Mouse (Mus musculus): Measurements from ENCODE around the gene Dpysl5.

The Dpysl5 gene

GRCm38 (mm10) chr5:30709744-30710383, 1.5 kb upstream of the Dpysl5 start:
- DNase-seq: peak; percentile 94

- no peak for DNase-seq
Observed at GRCm38 (mm10) chr5:30710486-30710885, 878 bp upstream of the Dpysl5 start.

- DNase-seq: no peak
Observed at GRCm38 (mm10) chr5:30712002-30712390, 632 bp downstream of the Dpysl5 start.

GRCm38 (mm10) chr5:30712441-30713298, 1.3 kb downstream of the Dpysl5 start:
- DNase-seq: peak; percentile 65

- peak; percentile 75 for DNase-seq
Observed at GRCm38 (mm10) chr5:30713299-30713675, 1.9 kb downstream of the Dpysl5 start.

- no peak for DNase-seq
Observed at GRCm38 (mm10) chr5:30713691-30714090, 2.3 kb downstream of the Dpysl5 start.

GRCm38 (mm10) chr5:30716311-30716710, 4.9 kb downstream of the Dpysl5 start:
- DNase-seq: no peak

GRCm38 (mm10) chr5:30717506-30717905, 6.1 kb downstream of the Dpysl5 start:
- DNase-seq: no peak

- peak; percentile 59 for DNase-seq
Observed at GRCm38 (mm10) chr5:30717991-30718703, 6.8 kb downstream of the Dpysl5 start.

GRCm38 (mm10) chr5:30721935-30722334, 10.6 kb downstream of the Dpysl5 start:
- DNase-seq: no peak

- DNase-seq: no peak
Observed at GRCm38 (mm10) chr5:30726151-30726693, 14.9 kb downstream of the Dpysl5 start.

GRCm38 (mm10) chr5:30732511-30732910, 21.1 kb downstream of the Dpysl5 start:
- no peak for DNase-seq

- peak; percentile 65 for DNase-seq
Observed at GRCm38 (mm10) chr5:30734666-30735065, 23.3 kb downstream of the Dpysl5 start.

GRCm38 (mm10) chr5:30738127-30738828, 26.9 kb downstream of the Dpysl5 start:
- no peak for DNase-seq

- DNase-seq: no peak
Observed at GRCm38 (mm10) chr5:30739595-30739994, 28.2 kb downstream of the Dpysl5 start.

GRCm38 (mm10) chr5:30749582-30750311, 38.4 kb downstream of the Dpysl5 start:
- DNase-seq: peak; percentile 40

- no peak for DNase-seq
Observed at GRCm38 (mm10) chr5:30751071-30751470, 39.7 kb downstream of the Dpysl5 start.

- DNase-seq: no peak
Observed at GRCm38 (mm10) chr5:30753128-30753527, 41.8 kb downstream of the Dpysl5 start.

- no peak for DNase-seq
Observed at GRCm38 (mm10) chr5:30755215-30755614, 43.9 kb downstream of the Dpysl5 start.

- DNase-seq: peak; percentile 80
Observed at GRCm38 (mm10) chr5:30762815-30763510, 51.6 kb downstream of the Dpysl5 start.

GRCm38 (mm10) chr5:30763511-30763830, 52.1 kb downstream of the Dpysl5 start:
- no peak for DNase-seq
